Mouse (Mus musculus): ENCODE measurements around the gene Atp1b1. TPM values are rescaled to one million over a fixed set of nuclear protein-coding genes. Genes with fewer than 3 reads are reported as not detected.

Atp1b1 gene
- total and polyA plus RNA-seq, 3 experiments = 0.17 to 0.32 (median 0.23) TPM

DNA sequence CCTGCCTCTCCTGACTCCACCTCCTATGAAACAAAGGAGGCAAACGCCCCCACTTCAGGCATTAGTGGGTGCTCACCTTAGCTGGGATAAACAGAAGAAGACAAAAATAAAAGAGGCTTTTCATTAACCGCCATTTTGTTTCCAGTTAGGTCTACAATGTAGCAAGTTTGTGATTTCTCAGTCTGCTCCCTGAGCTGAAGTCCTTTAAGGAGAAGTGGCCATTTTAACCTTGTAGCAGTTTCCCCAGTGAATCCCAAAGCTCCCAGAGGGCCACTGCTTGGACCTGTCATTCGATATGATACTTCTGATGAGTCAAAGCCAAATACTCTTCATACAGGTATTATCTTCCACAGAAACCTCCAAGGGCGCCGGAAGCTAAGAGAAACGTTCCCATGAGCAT is 10.6 kb downstream of the Atp1b1 start:
- peaks cover 1% of the 10 kb centered on the region for H3K27me3 ChIP-seq (replicated peaks)
- no peak overlapping the region for H3K27ac ChIP-seq (ENCODE audit: insufficient read depth, low read depth)
- TF ChIP-seq BHLHE40 (IDR thresholded peaks at IDR 0.05; ENCODE audit: low read depth, low read length) (no peak), MXI1 (IDR thresholded peaks at IDR 0.05; ENCODE audit: low read depth, low read length) (no peak), MEF2A (IDR thresholded peaks at IDR 0.05; ENCODE audit: borderline replicate concordance, low read depth, low read length) (no peak), ELF1 (IDR thresholded peaks at IDR 0.05; ENCODE audit: low read depth, low read length) (no peak), NRF1 (IDR thresholded peaks at IDR 0.05; ENCODE audit: low read depth, low read length) (no peak), USF1 (IDR thresholded peaks at IDR 0.05; ENCODE audit: low read depth, low read length) (no peak), TBP (conservative IDR thresholded peaks at IDR 0.05; ENCODE audit: low read depth, low read length) (no peak), MAX (IDR thresholded peaks at IDR 0.05; ENCODE audit: low read length) (no peak), PAX5 (IDR thresholded peaks at IDR 0.05; ENCODE audit: low read length) (no peak), MYC (IDR thresholded peaks at IDR 0.05; ENCODE audit: low read depth, low read length) (no peak), NELFE (IDR thresholded peaks at IDR 0.05; ENCODE audit: low read depth, low read length) (no peak), TCF12 (IDR thresholded peaks at IDR 0.05; ENCODE audit: low read depth, low read length) (no peak)
- in situ Hi-C loops (cut with MboI; ENCODE audit: low pct_ligation_motif_present, low pct_unique_long_range_greater_than_20kb, low sequenced_read_pairs) = no loop called here
- H3K4me3 ChIP-seq (replicated peaks in 1 of 3; ENCODE audit: low read depth in 2 of 3, low read length in 2 of 3, poor library complexity in 1 of 3) = no peak overlapping the region
- no peaks in the 10 kb centered on the region for H3K9me3 ChIP-seq (replicated peaks; ENCODE audit: low read length)
- dilution Hi-C loops (cut with MboI; ENCODE audit: extremely low pct_ligation_motif_present, extremely low pct_unique_long_range_greater_than_20kb, low sequenced_read_pairs) = no loop called here
- no peaks in the 10 kb centered on the region for H3K79me2 ChIP-seq (replicated peaks; ENCODE audit: control insufficient read depth, extremely low read depth, insufficient read depth, poor library complexity, severe bottlenecking)
- no peak for DNase-seq (ENCODE audit: extremely low read depth)
- H3K4me1 ChIP-seq (ENCODE audit: control insufficient read depth in 1 of 2, insufficient read depth in 2 of 2) = peaks cover 8 to 17% of the 10 kb centered on the region in 2 experiments
- no peak overlapping the region for H3K4me2 ChIP-seq (ENCODE audit: insufficient read depth, low read depth, poor library complexity, severe bottlenecking)
- no peaks in the 10 kb centered on the region for H3K36me3 ChIP-seq (replicated peaks in 1 of 2; ENCODE audit: control insufficient read depth in 1 of 2, insufficient read depth in 1 of 2, low read length in 1 of 2)
- no peak overlapping the region for H3K9ac ChIP-seq (ENCODE audit: insufficient read depth, low read depth)

DNA sequence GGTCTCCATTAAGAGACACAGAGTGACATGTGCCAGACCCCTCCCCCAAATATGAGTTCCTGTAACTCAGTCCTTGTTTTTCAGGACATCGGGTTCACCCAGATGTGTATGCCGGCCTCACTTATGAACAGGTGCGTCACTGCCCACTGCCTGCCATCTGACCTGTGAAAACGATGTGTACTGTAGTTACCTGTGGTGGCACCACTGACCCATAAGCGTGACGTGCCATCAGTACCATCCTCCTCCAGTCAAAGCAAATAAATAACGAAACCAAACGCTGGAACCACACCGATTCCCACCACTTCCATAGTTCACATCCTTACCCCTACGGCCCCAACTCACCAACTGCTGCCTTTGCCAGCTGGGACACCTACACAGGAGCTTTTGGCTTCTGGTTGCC is 11.6 kb downstream of the Atp1b1 start:
- H3K4me1 ChIP-seq (ENCODE audit: control insufficient read depth in 1 of 2, insufficient read depth in 2 of 2) = peaks cover 5 to 21% of the 10 kb centered on the region in 2 experiments
- H3K9me3 ChIP-seq (replicated peaks; ENCODE audit: low read length) = peaks cover 4% of the 10 kb centered on the region
- DNase-seq (ENCODE audit: extremely low read depth) = no peak
- in situ Hi-C loops (cut with MboI; ENCODE audit: low pct_ligation_motif_present, low pct_unique_long_range_greater_than_20kb, low sequenced_read_pairs) (no loop called here), dilution Hi-C loops (cut with MboI; ENCODE audit: extremely low pct_ligation_motif_present, extremely low pct_unique_long_range_greater_than_20kb, low sequenced_read_pairs) (no loop called here)
- TF ChIP-seq POLR2AphosphoS2 (IDR thresholded peaks at IDR 0.05; ENCODE audit: low read depth, low read length) = no peak
- TF ChIP-seq EP300 (IDR thresholded peaks at IDR 0.05; ENCODE audit: low read length) = no peak
- no peak for TF ChIP-seq ZNF384 (IDR thresholded peaks at IDR 0.05; ENCODE audit: low read depth, low read length)
- TF ChIP-seq UBTF (IDR thresholded peaks at IDR 0.05; ENCODE audit: low read depth, low read length) = no peak
- no peak for TF ChIP-seq HCFC1 (IDR thresholded peaks at IDR 0.05; ENCODE audit: low read depth, low read length)
- TF ChIP-seq GABPA (IDR thresholded peaks at IDR 0.05; ENCODE audit: insufficient replicate concordance, low read depth, low read length) = no peak
- TF ChIP-seq ZC3H11A (IDR thresholded peaks at IDR 0.05; ENCODE audit: low read depth, low read length) = no peak
- H3K27me3 ChIP-seq (replicated peaks) = peaks cover 5% of the 10 kb centered on the region
- no peak overlapping the region for H3K4me3 ChIP-seq (replicated peaks in 1 of 3; ENCODE audit: low read depth in 2 of 3, low read length in 2 of 3, poor library complexity in 1 of 3)
- no peak overlapping the region for H3K9ac ChIP-seq (ENCODE audit: insufficient read depth, low read depth)
- no peak overlapping the region for H3K4me2 ChIP-seq (ENCODE audit: insufficient read depth, low read depth, poor library complexity, severe bottlenecking)
- H3K79me2 ChIP-seq (replicated peaks; ENCODE audit: control insufficient read depth, extremely low read depth, insufficient read depth, poor library complexity, severe bottlenecking) = no peaks in the 10 kb centered on the region
- no peak overlapping the region for H3K27ac ChIP-seq (ENCODE audit: insufficient read depth, low read depth)
- H3K36me3 ChIP-seq (replicated peaks in 1 of 2; ENCODE audit: control insufficient read depth in 1 of 2, insufficient read depth in 1 of 2, low read length in 1 of 2) = no peaks in the 10 kb centered on the region
